Mouse (Mus musculus): Measurements from ENCODE around the gene Bcr.

DNA sequence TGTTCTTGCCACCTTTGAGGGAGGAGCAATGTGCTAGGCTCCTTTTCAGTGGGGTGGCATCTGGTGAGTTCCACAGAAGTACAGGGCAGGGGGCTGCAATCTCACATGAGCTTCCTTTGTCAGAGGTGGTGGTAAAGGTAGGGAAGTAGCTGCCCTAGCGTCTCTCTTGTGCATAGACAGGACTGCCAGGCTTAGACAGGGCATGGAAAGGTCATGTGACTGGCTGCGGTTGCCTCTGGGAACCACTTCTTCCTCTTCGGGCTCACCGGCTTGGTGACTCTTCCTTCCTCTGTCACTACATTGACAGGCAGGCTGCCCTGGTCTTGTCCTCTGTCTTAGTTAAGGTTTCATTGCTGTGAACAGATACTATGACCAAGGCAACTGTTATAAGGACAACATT is 85.6 kb downstream of the Bcr start:
- TF ChIP-seq CTCF (IDR thresholded peaks at IDR 0.05; ENCODE audit: low read depth, low read length) (no peak), GATA1 (IDR thresholded peaks at IDR 0.05; ENCODE audit: borderline replicate concordance, low read length) (no peak)

All from G1E (cell line).